Mouse (Mus musculus) heart, adult 9 months (tissue): Measurements from ENCODE around the gene Gm17949.
"Not testable (repeated sequence)": the region's sequence is repeated elsewhere in the genome, so short reads cannot be mapped to it uniquely, and the experiment has no call there.

Experiments
- DNase-seq, 2 experiments: peaks; one replicate each; pipeline ENCODE4 v3.0.0; 2022; ENCODE audit warnings: low spot score in 2 of 2

Gm17949 gene

DNA sequence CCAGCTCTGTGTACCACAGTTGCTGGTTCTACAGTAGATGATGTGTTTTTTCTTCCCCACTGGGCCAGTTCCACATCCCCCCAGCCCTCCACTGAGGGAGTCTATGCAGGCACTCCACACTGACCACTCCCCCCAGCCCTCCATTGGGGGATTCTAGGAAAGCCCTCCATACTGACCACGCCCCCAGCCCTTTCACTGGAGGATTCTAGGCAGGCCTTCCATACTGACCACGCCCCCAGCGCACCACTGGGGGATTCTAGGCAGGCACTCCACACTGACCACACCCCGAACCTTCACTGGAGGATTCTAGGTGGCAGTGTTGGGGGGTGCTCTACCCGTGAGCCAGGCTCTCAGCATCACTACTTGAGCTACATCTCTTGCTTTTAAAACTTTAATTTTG lies 36.1 kb downstream of the Gm17949 start:
- DNase-seq: no peak

DNA sequence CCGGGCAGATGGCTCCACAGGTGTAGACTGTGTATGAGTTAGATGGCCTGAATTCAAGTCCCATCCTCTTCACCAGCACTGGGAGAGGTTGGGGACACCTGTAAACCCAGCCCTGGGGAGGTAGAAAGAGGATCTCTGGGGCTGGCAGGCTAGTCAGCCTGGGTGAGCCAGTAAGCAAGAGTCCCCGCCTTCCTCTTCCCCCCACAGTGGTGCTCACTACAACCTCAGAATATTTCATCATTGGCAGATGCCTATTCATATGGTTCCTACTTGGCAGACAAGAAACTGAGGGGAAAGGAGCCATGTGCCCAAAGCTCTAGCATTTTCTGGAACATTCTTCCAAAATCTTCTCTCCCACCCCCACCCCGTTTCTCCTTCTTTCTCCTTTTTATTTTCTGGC lies 37.5 kb downstream of the Gm17949 start:
- no peak for DNase-seq

DNA sequence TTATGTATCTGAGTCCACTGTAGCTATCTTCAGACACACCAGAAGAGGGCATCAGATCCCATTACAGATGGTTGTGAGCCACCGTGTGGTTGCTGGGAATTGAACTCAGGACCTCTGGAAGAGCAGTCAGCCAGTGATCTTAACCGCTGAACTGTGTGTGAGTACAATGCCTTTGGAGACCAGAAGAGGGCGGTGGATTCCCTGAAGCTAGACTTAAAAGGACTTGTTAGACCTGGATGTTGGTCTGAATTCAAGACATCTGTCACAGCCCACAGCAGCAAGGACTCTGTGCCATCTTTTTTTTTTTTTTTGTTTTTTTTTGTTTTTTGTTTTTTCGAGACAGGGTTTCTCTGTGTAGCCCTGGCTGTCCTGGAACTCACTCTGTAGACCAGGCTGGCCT lies 40.4 kb downstream of the Gm17949 start:
- not testable (repeated sequence) for DNase-seq

DNA sequence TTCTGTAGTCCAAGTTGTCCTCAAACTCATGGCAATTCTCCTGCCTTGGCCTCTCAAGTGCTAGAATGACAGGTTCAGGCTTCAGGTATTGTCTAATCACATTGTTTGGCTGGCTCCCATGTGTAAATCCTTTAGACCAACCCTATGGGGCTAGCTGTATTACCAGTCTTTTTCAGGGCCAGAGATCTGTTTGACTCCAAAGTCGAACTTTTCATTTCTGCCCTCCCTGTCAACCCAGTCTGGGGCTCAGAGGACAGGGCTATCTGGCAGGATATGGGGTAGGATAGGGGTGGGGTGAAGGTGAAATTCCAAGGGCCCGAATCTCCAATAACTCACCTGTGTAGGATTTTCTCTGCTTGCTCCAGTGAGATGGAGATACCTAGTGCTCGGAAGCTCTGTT lies 45.0 kb downstream of the Gm17949 start:
- DNase-seq: no peak

DNA sequence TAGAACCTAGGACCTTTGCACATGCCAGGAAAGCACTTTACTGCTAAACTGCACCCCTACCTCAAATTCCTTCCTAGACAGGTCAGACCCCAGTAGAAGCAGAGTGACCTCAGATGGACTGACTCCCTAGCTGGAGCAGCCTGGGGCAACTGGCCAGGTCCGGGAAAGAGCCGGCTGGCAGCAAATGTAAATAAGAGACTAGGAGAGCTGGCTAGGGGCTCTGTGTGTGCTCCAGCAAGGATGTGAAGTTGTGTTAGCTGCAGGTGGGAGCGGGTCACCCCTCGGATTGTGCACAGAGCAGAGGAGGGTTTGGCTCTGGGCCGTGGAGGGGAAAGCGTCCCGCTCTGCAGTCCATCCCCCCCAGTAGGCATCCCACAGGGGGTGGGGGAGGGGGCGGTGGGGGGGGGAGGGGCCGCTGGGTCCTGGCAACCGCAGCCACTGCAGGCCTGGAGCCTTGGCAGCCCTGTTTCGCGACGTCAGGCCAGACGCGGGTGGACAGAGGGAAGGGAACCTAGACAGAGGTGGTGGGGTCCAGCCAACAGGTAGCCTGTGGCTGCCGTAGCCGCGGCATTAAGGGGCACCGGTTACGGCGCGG lies 47.7 kb downstream of the Gm17949 start, which contains the start of gene Crb3:
Gene Crb3 (plus strand): TSS at position 215 of the 595 bp plus-strand sequence.
- DNase-seq: peak; percentile 32 to 56

DNA sequence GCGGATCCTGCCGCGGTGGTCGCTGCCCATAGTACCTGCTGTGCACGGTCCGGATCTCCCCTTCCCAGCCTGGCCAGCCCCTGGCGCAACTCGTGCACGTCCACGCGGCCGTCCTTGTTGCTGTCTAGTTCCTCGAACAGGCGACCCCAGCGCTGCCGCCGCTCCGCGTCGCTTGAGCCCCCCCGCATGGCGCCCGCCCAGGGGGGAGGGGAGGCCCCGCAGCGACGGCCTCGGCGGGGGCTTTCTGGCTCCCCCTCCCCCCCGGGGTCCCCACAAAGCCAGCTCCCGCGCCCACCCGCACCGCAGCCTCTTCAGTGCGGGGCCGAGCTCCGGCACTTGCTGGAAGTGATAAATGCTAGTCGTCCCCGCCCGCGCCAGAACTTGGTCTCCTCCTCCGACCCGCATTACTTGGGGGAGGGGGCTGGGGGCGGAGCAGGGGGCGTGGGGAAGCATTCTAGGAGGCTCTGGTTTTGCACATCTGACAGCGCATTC lies 48.3 kb downstream of the Gm17949 start, which contains the start of gene Slc25a23:
Gene Slc25a23 (minus strand): TSS at position 378 of the 492 bp plus-strand sequence.
- peak; percentile 53 to 57 for DNase-seq

DNA sequence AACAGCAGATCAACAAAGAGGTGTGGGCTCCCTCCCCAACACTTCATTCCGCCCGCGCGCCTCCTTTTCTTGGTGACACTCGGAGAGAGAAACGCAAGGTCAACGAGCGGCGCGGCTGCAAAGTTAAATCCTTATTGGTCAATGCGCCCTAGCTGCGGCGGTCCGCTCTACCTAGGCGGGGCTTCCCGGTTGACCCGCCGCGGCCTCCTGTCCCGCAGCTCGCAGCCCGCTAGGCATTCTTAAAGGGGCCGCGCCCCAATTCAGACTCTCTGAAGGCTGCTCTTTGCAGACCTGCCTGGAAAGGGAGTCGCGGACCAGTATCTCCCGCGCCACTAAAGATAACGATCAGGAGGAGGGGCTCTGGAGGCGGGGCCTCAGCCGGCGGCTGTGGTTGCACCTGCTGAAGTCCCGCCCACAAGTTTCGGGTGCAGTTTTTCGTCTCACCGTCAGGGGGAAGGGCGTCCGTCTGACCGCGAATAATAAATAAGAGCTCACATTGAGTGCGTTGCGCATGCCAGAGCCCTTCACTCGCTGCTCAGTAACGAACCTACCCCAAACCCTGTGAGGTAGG lies 49.0 kb downstream of the Gm17949 start:
- peak; percentile 96 for DNase-seq

DNA sequence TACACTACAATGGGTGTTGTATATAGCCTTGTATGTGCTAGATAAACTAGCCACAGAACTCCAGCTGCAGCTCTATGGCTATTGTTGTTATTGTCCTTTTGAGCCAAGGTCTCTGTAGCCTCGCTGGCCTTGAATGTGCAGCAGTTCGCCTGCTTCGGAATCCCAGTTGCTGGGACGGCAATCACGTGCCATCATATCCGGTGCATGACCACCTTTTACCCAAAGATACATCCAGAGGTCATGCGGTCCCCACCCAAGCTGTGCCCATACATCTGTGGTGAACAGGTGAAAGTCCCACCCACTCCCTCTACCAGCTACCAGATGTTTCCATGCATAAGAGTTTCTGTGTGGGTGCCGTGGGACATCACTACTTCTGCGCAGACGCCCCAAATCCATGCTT lies 49.8 kb downstream of the Gm17949 start:
- no peak for DNase-seq

DNA sequence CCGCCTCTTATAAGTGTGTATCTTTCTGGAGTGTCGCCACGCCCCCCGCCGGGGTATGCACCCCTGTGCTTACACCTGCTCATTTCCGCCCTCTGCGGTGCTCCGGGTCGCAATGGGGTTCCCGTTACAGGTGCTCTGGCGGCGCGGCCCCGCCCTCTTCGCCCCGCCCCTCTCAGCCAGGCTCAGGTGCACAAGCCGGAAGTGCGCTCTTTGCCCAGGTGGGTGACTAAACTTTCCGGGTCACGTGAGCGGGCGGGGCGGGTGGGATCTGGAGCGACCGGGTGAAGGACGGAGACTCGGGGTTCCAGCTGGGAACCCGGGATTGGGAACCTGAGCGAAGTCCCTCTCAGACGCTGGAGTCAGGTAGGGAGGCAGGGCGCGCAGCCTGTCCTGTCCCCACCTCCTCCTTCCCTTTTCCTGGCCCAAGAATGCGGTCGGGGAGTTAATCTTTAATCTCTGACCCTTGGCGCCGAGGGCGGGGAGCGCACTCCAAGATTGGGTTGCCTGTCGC lies 50.8 kb downstream of the Gm17949 start:
- DNase-seq: no peak

DNA sequence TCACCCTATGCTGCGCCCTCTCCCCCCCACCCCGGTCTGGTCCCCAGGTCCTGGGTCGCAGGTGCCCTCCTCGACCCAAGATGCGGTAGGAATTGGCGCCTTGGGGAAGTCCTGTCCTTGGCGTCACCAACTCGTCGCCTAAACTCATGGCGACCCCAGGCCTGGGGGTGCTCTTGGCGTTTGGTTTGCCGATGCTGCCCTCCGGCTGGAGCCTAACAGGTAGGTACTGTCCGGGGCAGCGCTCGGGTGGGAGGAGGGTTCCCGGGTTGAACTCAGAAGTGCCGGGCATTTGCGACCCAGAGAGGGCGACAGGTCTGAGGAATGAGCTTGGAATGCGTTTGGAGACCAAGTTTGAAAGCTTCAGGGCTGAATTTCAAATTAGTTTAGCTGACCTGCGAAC lies 51.3 kb downstream of the Gm17949 start:
- DNase-seq: no peak

DNA sequence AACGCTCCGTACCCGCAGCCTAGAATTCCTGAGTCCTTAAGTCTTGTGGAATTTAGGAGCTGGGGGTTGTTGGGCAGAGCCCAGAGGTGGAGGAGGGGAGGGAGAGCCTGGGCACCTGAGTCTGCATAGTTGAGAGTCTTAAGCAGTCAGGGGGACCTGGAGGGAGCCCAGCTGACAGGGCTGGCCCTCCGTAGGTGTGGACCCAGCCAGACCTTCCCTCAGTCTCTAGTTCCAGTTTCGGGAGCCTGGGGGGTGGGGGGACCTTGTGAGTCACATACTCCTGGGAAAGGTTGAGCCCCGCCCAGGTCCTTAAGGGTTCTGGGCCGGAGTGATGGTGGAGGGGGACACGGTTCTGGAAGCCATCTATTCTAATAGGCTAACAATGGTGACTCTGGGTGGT lies 51.8 kb downstream of the Gm17949 start:
- DNase-seq: no peak

DNA sequence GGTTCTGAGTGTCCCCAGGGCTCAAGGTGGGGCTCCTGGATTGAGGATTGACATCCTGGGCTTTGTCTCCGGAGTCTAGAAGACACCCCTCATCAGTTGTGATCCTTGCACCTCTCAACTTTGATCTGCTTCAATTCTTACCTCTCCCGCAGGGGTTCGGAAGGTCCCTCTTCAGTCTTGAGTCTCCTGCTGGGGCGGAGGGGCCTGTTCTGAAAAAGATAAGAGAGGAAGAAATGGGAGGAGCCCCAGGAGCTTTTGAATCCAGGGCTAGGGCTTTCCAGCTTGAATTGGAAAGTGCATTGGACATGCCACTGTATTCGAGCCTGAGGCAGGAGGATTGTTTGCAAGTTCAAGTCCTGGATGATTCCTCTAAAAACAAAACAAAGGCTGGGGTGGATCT lies 55.6 kb downstream of the Gm17949 start:
- no peak for DNase-seq

DNA sequence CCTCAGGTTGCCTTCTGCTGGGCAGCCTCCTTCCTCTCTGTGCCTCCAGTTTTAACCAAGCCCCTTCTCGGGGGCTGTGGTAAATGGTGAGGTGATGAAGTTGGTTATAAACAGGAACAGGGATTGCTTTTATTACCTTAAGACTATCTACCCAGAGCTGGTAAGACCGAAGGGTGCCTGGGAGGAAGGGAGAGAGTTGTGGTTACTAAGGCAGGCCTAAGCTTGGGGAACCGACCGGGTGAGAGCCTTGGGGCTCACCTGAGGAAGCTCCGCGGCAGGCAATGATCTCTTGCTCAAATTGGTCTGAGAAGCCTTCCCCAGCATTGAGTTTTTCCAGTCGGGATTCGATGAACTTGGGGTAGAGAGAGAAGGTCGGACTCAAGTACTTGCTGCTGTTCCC lies 59.0 kb downstream of the Gm17949 start:
- DNase-seq: no peak

DNA sequence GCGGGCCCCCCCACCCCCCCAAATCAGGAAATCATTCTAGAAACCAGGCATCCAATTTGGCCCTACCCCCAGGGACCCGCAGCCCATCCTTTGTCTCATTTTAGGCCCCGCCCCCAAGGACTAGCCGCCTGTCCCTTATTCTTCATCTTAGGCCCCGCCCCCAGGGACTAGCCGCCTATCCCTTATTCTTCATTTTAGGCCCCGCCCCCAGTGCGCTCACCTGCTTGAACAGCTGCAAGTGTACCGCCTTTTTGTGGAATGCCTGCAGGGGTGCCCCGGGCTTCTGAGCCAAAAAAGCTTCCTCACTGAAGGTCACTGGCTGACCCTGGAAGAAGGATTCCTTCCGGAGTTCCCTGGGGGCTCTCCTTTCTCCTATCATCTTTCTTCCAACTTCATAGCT lies 59.4 kb downstream of the Gm17949 start:
- DNase-seq: no peak
